Mouse (Mus musculus) liver, embryonic 14.5 days (tissue): ENCODE results near the gene Itga8. TPM values are rescaled to one million over a fixed set of nuclear protein-coding genes. Genes with fewer than 3 reads are reported as not detected.

Experiments used
- ATAC-seq: fragments of 200-750 bp; cut with Nextera tagmentation; 2 replicates; pipeline ENCODE4 v1.8.0; 2017; ENCODE audit warnings: moderate number of reproducible peaks, mild to moderate bottlenecking, moderate library complexity; ENCODE audit not compliant: insufficient read depth
- DNase-seq, 3 experiments: peaks; one replicate each; pipeline ENCODE4 v3.0.0-alpha.2; 2012 to 2013; ENCODE audit warnings: low read depth in 3 of 3, low spot score in 3 of 3
- H3K27ac ChIP-seq: fragments of 300-500 bp; sonication (generic); 2 replicates; pipeline ENCODE4 v1.5.1; 2014; ENCODE audit warnings: moderate library complexity, mild to moderate bottlenecking, control low read depth, inconsistent platforms
- H3K27me3 ChIP-seq: fragments of 300-500 bp; sonication (generic); 2 replicates; pipeline ENCODE4 v1.6.1; 2014; ENCODE audit warnings: mild to moderate bottlenecking, low read length, moderate library complexity; ENCODE audit not compliant: control insufficient read depth, insufficient read depth
- H3K36me3 ChIP-seq: fragments of 300-500 bp; sonication (generic); replicated peaks from 2 replicates; pipeline ENCODE4 v1.6.1; 2014; ENCODE audit warnings: low read depth; ENCODE audit not compliant: control insufficient read depth, insufficient read depth
- H3K4me1 ChIP-seq, 2 experiments: fragments of 200-500 bp in 1 of 2; fragments of 300-500 bp in 1 of 2; sonication (generic) in 1 of 2; replicated peaks; 2 replicates each; pipeline ENCODE4 v1.6.1; 2012 to 2014; ENCODE audit warnings: antibody characterized with exemption in 1 of 2, inconsistent platforms in 1 of 2, low read length in 1 of 2; ENCODE audit not compliant: control insufficient read depth in 2 of 2, insufficient read depth in 2 of 2
- H3K4me2 ChIP-seq: fragments of 300-500 bp; sonication (generic); 2 replicates; pipeline ENCODE4 v1.6.1; 2014; ENCODE audit warnings: low read depth, mild to moderate bottlenecking, control low read depth, moderate library complexity
- H3K4me3 ChIP-seq, 2 experiments: fragments of 200-500 bp in 1 of 2; fragments of 300-500 bp in 1 of 2; sonication (generic) in 1 of 2; 2 replicates each; pipeline ENCODE4 v1.5.1; 2012 to 2014; ENCODE audit warnings: low read depth in 2 of 2, low read length in 2 of 2, mild to moderate bottlenecking in 2 of 2, control low read depth in 1 of 2, inconsistent platforms in 1 of 2, moderate library complexity in 1 of 2; ENCODE audit not compliant: insufficient read depth in 1 of 2
- H3K9ac ChIP-seq: fragments of 300-500 bp; sonication (generic); replicated peaks from 2 replicates; pipeline ENCODE4 v1.6.1; 2014; ENCODE audit warnings: mild to moderate bottlenecking, control low read depth, moderate library complexity
- H3K9me3 ChIP-seq: fragments of 300-500 bp; sonication (generic); 2 replicates; pipeline ENCODE4 v1.6.1; 2016; ENCODE audit warnings: low read length, mixed read lengths; ENCODE audit not compliant: control insufficient read depth
- CTCF ChIP-seq: IDR thresholded peaks from 2 replicates; pipeline ENCODE4 v1.5.1; 2016; ENCODE audit warnings: antibody characterized with exemption, low read depth, control low read depth
- EP300 ChIP-seq: IDR thresholded peaks from 2 replicates; pipeline ENCODE4 v1.6.1; 2016; ENCODE audit warnings: antibody characterized with exemption, low read depth
- WGBS: fragments of 180-500 bp; shearing (Covaris S2); extraction: QIAGEN DNeasy Blood & Tissue Kit; methylation state at CpG from one replicate; pipeline ENCODE4 v1.1.7; 2014; ENCODE audit not compliant: insufficient replicate concordance; 5-methylcytosine and 5-hydroxymethylcytosine counted together
- polyA plus RNA-seq, 2 experiments: library from polyadenylated mRNA; depleted of rRNA in 1 of 2; stranded (reverse) in 1 of 2; unstranded in 1 of 2; fragments of >200 nt; fragmentation: Nextera tagmentation in 1 of 2; extraction: Ambion mirVana in 1 of 2; gene quantifications; 2 replicates each; pipeline versions ENCODE4 v1.2.1 to v1.2.3; 2012 to 2014

Gene Itga8
- polyA plus RNA-seq, 2 experiments: 1.2 to 2.0 TPM

- Histone ChIP-seq H3K4me3 (no peak overlapping the region), H3K9ac (no peak overlapping the region), H3K36me3 (no peaks in the 10 kb centered on the region), H3K27me3 (no peaks in the 10 kb centered on the region), H3K4me1 (no peaks in the 10 kb centered on the region), H3K9me3 (no peaks in the 10 kb centered on the region), H3K4me2 (no peak overlapping the region), H3K27ac (no peak overlapping the region)
- TF ChIP-seq EP300: no peak
- DNase-seq: no peak
- 40% methylated on average over 2 of the region's 2 CpGs for WGBS
- no peak for ATAC-seq
These were observed 186.2 kb downstream of the Itga8 start for GRCm38 (mm10) chr2:12115479-12115878.

GRCm38 (mm10) chr2:12109306-12109705 lies 192.4 kb downstream of the Itga8 start:
- TF ChIP-seq CTCF (no peak), EP300 (no peak)
- ATAC-seq: no peak
- Histone ChIP-seq H3K9me3 (no peaks in the 10 kb centered on the region), H3K4me1 (no peaks in the 10 kb centered on the region), H3K4me3 (no peak overlapping the region), H3K4me2 (no peak overlapping the region), H3K36me3 (no peaks in the 10 kb centered on the region), H3K9ac (no peak overlapping the region), H3K27me3 (no peaks in the 10 kb centered on the region), H3K27ac (no peak overlapping the region)
- 62% methylated on average over 3 of the region's 3 CpGs for WGBS
- DNase-seq: no peak

GRCm38 (mm10) chr2:12108306-12108705 lies 193.4 kb downstream of the Itga8 start:
- Histone ChIP-seq H3K4me1 (no peaks in the 10 kb centered on the region), H3K36me3 (no peaks in the 10 kb centered on the region), H3K27ac (no peak overlapping the region), H3K9ac (no peak overlapping the region), H3K4me3 (no peak overlapping the region), H3K4me2 (no peak overlapping the region), H3K27me3 (no peaks in the 10 kb centered on the region), H3K9me3 (no peaks in the 10 kb centered on the region)
- 69% methylated on average over 2 of the region's 2 CpGs for WGBS
- TF ChIP-seq CTCF (no peak), EP300 (no peak)
- DNase-seq (no peak), ATAC-seq (no peak)

- WGBS: 48% methylated on average over 2 of the region's 2 CpGs
- Histone ChIP-seq H3K27ac (no peak overlapping the region), H3K36me3 (no peaks in the 10 kb centered on the region), H3K9ac (no peak overlapping the region), H3K27me3 (no peaks in the 10 kb centered on the region), H3K9me3 (no peaks in the 10 kb centered on the region), H3K4me3 (no peak overlapping the region), H3K4me2 (no peak overlapping the region), H3K4me1 (no peaks in the 10 kb centered on the region)
- no peak for TF ChIP-seq EP300
- no peak for TF ChIP-seq CTCF
- no peak for ATAC-seq
- DNase-seq: no peak
These were observed 194.5 kb downstream of the Itga8 start for GRCm38 (mm10) chr2:12107265-12107664.

GRCm38 (mm10) chr2:12103183-12103582 lies 198.5 kb downstream of the Itga8 start:
- Histone ChIP-seq H3K27me3 (no peaks in the 10 kb centered on the region), H3K36me3 (no peaks in the 10 kb centered on the region), H3K4me2 (no peak overlapping the region), H3K9ac (no peak overlapping the region), H3K4me3 (no peak overlapping the region), H3K9me3 (no peaks in the 10 kb centered on the region), H3K27ac (no peak overlapping the region), H3K4me1 (no peaks in the 10 kb centered on the region)
- no peak for DNase-seq
- ATAC-seq: no peak
- 51% methylated on average over 1 of the region's 1 CpGs for WGBS
- TF ChIP-seq EP300: no peak
- no peak for TF ChIP-seq CTCF
